Mouse (Mus musculus) hindbrain, embryonic 16.5 days (tissue): Measurements from ENCODE around the gene Tmem11. TPM values are rescaled to one million over a fixed set of nuclear protein-coding genes. Genes with fewer than 3 reads are reported as not detected.
"Not testable (repeated sequence)": the region's sequence is repeated elsewhere in the genome, so short reads cannot be mapped to it uniquely, and the experiment has no call there.

ENCODE experiments used
- ATAC-seq: fragments of 200-750 bp; cut with Nextera tagmentation; 2 replicates; pipeline ENCODE4 v1.8.0; 2017; ENCODE audit warnings: moderate TSS enrichment, moderate library complexity
- H3K27ac ChIP-seq: fragments of 300-500 bp; sonication (generic); 2 replicates; pipeline ENCODE4 v1.5.1; 2014; ENCODE audit warnings: low read depth, mild to moderate bottlenecking, control low read depth, low read length, moderate library complexity
- H3K27me3 ChIP-seq: fragments of 300-500 bp; sonication (generic); replicated peaks from 2 replicates; pipeline ENCODE4 v1.6.1; 2014; ENCODE audit warnings: low read length; ENCODE audit not compliant: control insufficient read depth, insufficient read depth
- H3K36me3 ChIP-seq: fragments of 300-500 bp; sonication (generic); 2 replicates; pipeline ENCODE4 v1.6.1; 2014; ENCODE audit warnings: mild to moderate bottlenecking, low read length, moderate library complexity, mixed read lengths; ENCODE audit not compliant: control insufficient read depth, insufficient read depth
- H3K4me1 ChIP-seq: fragments of 300-500 bp; sonication (generic); 2 replicates; pipeline ENCODE4 v1.6.1; 2014; ENCODE audit warnings: low read depth, low read length; ENCODE audit not compliant: control insufficient read depth, insufficient read depth
- H3K4me2 ChIP-seq: fragments of 300-500 bp; sonication (generic); 2 replicates; pipeline ENCODE4 v1.6.1; 2014; ENCODE audit warnings: mild to moderate bottlenecking, low read length, control low read depth, moderate library complexity
- H3K4me3 ChIP-seq: fragments of 300-500 bp; sonication (generic); 2 replicates; pipeline ENCODE4 v1.5.1; 2014; ENCODE audit warnings: mild to moderate bottlenecking, low read length, control low read depth, moderate library complexity
- H3K9ac ChIP-seq: fragments of 300-500 bp; sonication (generic); 2 replicates; pipeline ENCODE4 v1.6.1; 2014; ENCODE audit warnings: low read depth, mild to moderate bottlenecking, control low read depth, low read length, moderate library complexity
- H3K9me3 ChIP-seq: fragments of 300-500 bp; sonication (generic); 2 replicates; pipeline ENCODE4 v1.6.1; 2014; ENCODE audit warnings: mild to moderate bottlenecking, low read length, moderate library complexity; ENCODE audit not compliant: control insufficient read depth
- WGBS: fragments of 180-500 bp; shearing (Covaris S2); extraction: QIAGEN DNeasy Blood & Tissue Kit; methylation state at CpG from one replicate; pipeline ENCODE4 v1.1.7; 2014; 5-methylcytosine and 5-hydroxymethylcytosine counted together
- polyA plus RNA-seq: library from polyadenylated mRNA; unstranded; fragments of >200 nt; fragmentation: Nextera tagmentation; extraction: Ambion mirVana; gene quantifications from 2 replicates; pipeline ENCODE4 v1.2.1, GENCODE M21; 2015

The Tmem11 gene
- polyA plus RNA-seq, 1 experiment from 2014 or later, result 62.1 TPM

DNA sequence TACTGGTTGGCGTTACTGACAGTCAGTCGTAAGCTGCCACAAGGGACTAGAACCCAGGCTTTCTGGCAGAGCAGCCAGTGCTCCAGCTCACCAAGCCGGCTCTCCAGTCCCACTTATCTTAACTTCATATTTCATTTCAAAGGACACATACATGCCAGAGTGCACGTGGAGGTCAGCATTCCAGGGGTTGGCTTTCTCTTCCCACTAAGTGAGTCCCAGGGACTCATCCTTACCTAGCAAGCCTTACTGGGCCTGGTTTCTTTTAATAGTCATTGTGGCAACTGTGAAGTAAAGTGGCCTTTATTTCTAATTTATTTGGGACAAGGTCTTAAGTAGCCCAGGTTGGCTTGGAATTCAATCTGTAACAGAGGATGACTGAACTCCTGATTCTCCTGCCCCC lies 7.7 kb downstream of the Tmem11 start:
- Histone ChIP-seq H3K27me3 (no peaks in the 10 kb centered on the region), H3K9ac (no peak overlapping the region), H3K36me3 (no peaks in the 10 kb centered on the region), H3K4me3 (no peak overlapping the region), H3K9me3 (no peaks in the 10 kb centered on the region), H3K4me2 (no peak overlapping the region), H3K4me1 (peaks cover 3% of the 10 kb centered on the region; the same call in 1 of the 2 replicates), H3K27ac (no peak overlapping the region)
- no peak for ATAC-seq
- 87% methylated on average over 4 of the region's 4 CpGs for WGBS

DNA sequence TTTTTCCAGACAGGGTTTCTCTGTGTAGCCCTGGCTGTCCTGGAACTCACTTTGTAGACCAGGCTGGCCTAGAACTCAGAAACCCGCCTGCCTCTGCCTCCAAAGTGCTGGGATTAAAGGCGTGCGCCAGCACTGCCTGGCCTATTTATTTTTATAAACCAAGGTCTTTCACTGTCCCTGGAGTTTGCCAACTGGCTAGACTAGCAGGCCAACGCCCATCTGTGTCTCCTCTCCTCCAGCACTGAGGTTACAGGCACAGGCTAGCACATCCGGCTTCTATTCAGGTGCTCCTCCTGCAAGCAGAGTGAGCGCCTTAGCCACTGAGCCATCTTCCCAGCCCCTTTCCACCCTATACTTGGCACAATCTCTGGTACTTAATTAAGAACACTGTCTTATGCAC lies 9.6 kb downstream of the Tmem11 start:
- H3K27me3 ChIP-seq, H3K4me1 ChIP-seq, H3K4me2 ChIP-seq, H3K27ac ChIP-seq, ATAC-seq, H3K4me3 ChIP-seq, H3K9me3 ChIP-seq, H3K36me3 ChIP-seq, H3K9ac ChIP-seq: not testable (repeated sequence)
- 98% methylated on average over 6 of the region's 6 CpGs for WGBS

DNA sequence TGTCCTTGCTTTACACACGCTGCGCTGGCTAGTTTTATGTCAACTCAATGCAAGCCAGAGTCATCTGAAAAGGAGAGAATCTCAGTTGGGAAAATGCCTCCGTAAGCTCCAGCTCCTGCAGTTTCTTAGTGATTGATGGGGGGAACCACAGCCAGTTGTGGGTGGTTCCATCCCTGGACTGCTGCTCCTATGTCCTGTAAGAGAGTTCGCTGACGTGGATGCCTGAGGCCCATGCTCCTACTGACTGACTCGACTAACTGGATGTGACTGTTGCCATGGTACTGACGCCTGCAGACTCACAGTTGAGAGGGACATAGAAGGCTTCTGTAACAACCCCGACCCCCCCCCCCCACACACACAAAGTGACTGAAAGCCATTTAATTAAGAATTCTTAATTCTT lies 11.2 kb downstream of the Tmem11 start:
- no peaks in the 10 kb centered on the region for H3K9me3 ChIP-seq
- peaks cover 15% of the 10 kb centered on the region for H3K36me3 ChIP-seq
- H3K27me3 ChIP-seq, result no peaks in the 10 kb centered on the region
- H3K4me1 ChIP-seq, result no peaks in the 10 kb centered on the region; the same call in 1 of the 2 replicates
- H3K9ac ChIP-seq, result no peak overlapping the region
- no peak overlapping the region for H3K4me2 ChIP-seq
- H3K27ac ChIP-seq, result no peak overlapping the region
- 46% methylated on average over 8 of the region's 8 CpGs for whole genome bisulfite sequencing
- no peak overlapping the region for H3K4me3 ChIP-seq
- ATAC-seq, result peak; percentile 40; the same call in 1 of the 2 replicates

DNA sequence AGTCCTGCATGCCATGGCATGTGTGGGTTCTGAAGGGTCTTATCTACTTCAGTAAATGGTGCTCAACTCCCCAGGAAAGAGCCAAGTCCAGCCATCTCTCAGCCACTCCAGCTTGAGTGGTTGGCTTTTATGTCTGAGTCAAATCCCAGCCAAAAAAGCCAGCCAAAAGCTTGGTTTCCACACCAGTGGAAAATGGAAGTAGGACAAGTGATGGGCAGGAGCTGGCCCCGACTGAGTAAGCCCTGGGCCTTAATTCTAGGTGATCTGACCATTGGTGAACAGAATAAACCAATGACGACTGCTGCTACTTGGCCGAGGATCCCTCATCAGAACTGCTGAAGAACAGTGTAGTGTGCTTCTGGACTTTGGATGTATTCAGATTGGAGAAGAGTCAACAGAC lies 11.6 kb downstream of the Tmem11 start:
- H3K4me3 ChIP-seq, result no peak overlapping the region
- ATAC-seq, result no peak
- H3K27me3 ChIP-seq, result no peaks in the 10 kb centered on the region
- H3K4me2 ChIP-seq, result no peak overlapping the region
- no peak overlapping the region for H3K27ac ChIP-seq
- WGBS, result 83% methylated on average over 3 of the region's 3 CpGs
- H3K4me1 ChIP-seq, result no peaks in the 10 kb centered on the region; the same call in 1 of the 2 replicates
- no peaks in the 10 kb centered on the region for H3K9me3 ChIP-seq
- no peak overlapping the region for H3K9ac ChIP-seq
- H3K36me3 ChIP-seq, result peaks cover 15% of the 10 kb centered on the region

DNA sequence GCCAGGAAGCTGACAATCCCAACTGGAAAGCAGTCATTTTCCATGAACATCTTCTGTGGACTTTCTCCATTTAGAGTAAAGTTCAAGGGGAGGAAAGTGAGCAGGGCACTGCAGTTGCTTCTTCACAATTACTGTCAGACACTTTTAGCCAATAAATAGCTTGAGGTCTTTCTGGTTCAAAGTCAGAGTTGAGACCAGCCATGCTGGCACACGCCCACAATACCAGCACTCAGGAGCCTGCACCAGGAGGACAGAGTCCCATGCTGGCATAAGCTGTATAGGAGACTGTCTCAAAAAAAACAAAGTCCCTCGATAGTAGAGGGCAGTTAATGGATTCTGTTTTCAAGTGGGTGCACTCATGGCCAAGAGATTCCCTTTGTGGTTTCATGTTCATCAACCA lies 13.1 kb downstream of the Tmem11 start:
- H3K27me3 ChIP-seq, result no peaks in the 10 kb centered on the region
- no peak overlapping the region for H3K9ac ChIP-seq
- WGBS, result 62% methylated on average over 2 of the region's 2 CpGs
- H3K4me2 ChIP-seq, result no peak overlapping the region
- no peaks in the 10 kb centered on the region for H3K9me3 ChIP-seq
- H3K4me1 ChIP-seq, result no peaks in the 10 kb centered on the region; the same call in 1 of the 2 replicates
- ATAC-seq, result no peak
- no peak overlapping the region for H3K27ac ChIP-seq
- H3K36me3 ChIP-seq, result peaks cover 20% of the 10 kb centered on the region
- no peak overlapping the region for H3K4me3 ChIP-seq

DNA sequence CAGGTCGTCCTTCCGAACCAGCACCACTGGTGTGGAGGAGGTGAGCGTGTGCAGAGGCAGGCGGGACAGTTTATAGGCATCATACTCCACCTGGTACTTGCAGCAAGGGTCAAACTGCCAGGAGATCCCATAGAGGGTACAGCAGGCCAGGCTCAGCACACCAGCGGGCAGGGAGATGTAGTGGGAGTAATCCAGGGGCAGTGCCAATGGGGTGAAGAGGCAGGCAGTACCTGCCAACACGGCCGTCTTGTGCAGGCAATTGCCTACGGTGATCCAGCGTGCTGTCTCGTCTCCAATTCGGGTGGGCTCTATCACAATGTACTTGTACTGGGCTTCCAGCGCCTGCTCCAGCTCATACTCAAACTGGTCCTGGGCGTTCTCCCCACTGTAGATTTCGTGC lies 14.2 kb downstream of the Tmem11 start:
- WGBS, result 88% methylated on average over 14 of the region's 14 CpGs
- ATAC-seq, result no peak
- H3K36me3 ChIP-seq, result peaks cover 20% of the 10 kb centered on the region

DNA sequence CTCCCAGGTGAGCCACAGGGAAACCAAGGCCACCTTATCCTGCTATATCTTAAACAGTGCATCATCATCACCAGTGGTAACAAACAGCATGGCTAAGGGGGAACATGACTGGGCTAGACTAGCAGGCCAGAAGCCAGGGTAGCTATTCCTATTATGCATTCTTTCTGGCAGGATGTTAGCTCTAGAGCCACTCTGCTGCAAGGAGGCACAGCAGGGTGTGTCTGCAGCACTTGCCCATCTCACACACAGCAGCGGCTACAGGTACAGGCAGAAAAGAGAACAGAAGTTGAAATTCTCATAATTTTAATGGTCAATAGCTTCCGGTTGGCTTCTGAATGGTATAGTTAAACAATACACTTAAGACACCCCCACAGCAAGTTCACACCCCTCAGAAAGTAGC lies 14.9 kb downstream of the Tmem11 start:
- H3K36me3 ChIP-seq, result peaks cover 20% of the 10 kb centered on the region
- no peaks in the 10 kb centered on the region for H3K27me3 ChIP-seq
- H3K27ac ChIP-seq, result no peak overlapping the region
- no peaks in the 10 kb centered on the region for H3K9me3 ChIP-seq
- no peaks in the 10 kb centered on the region; the same call in 1 of the 2 replicates for H3K4me1 ChIP-seq
- no peak overlapping the region for H3K4me2 ChIP-seq
- no peak overlapping the region for H3K9ac ChIP-seq
- 89% methylated on average over 2 of the region's 2 CpGs for WGBS
- H3K4me3 ChIP-seq, result no peak overlapping the region
- ATAC-seq, result no peak

More for the DNA sequence above, 14.2 kb downstream of the Tmem11 start:
- H3K27me3 ChIP-seq, result no peaks in the 10 kb centered on the region
- no peaks in the 10 kb centered on the region; the same call in 1 of the 2 replicates for H3K4me1 ChIP-seq
- H3K4me3 ChIP-seq, result no peak overlapping the region
- H3K9me3 ChIP-seq, result no peaks in the 10 kb centered on the region
- H3K27ac ChIP-seq, result no peak overlapping the region
- no peak overlapping the region for H3K9ac ChIP-seq
- H3K4me2 ChIP-seq, result no peak overlapping the region

DNA sequence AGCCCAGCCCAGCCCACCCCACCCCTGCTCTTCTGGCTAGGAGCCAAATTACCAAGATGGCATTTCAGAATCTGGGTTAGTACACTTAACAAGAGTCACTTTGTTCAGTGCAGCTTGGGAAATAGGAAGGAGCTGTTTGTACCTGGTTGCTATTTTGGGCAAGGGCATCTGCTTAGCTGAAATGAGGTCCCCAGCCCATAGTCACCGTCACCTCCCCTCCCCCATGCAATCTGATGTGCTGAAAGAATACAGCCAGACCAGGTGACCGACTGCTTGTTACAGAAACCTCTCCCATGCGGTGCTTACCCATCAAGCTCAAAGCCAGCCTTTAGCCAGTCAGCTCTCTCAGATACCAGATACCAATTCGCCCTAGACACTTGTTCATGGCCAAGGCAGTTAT lies 15.9 kb downstream of the Tmem11 start:
- Histone ChIP-seq H3K4me2 (no peak overlapping the region), H3K27me3 (no peaks in the 10 kb centered on the region), H3K4me1 (no peaks in the 10 kb centered on the region; the same call in 1 of the 2 replicates), H3K27ac (no peak overlapping the region), H3K9me3 (no peaks in the 10 kb centered on the region), H3K4me3 (no peak overlapping the region), H3K36me3 (peaks cover 24% of the 10 kb centered on the region), H3K9ac (no peak overlapping the region)
- WGBS, result 79% methylated on average over 4 of the region's 4 CpGs
- ATAC-seq, result no peak

DNA sequence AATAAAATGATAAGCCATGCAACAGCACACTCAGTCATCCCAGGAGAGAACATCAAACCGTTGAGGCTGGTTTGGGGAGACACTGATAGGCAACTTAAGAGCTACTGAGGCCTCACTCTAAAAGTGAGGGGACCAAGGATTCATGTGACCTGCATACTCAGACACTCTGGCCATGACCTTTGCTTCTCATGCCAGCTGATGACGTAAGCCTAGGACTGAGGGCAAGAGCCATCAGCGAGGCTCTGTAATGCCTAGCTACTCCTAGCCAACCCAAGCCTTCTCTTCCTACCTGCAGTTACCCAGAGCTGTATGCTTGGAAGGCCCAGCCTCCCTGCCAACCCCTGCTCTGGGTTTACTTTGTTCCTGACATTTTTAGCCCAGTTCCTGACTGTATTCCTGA lies 17.1 kb downstream of the Tmem11 start:
- no peak overlapping the region for H3K27ac ChIP-seq
- no peak overlapping the region for H3K4me3 ChIP-seq
- H3K4me2 ChIP-seq, result no peak overlapping the region
- no peak overlapping the region for H3K9ac ChIP-seq
- H3K27me3 ChIP-seq, result no peaks in the 10 kb centered on the region
- H3K9me3 ChIP-seq, result no peaks in the 10 kb centered on the region
- no peak for ATAC-seq
- no peaks in the 10 kb centered on the region for H3K4me1 ChIP-seq
- H3K36me3 ChIP-seq, result peaks cover 24% of the 10 kb centered on the region
- 93% methylated on average over 3 of the region's 3 CpGs for WGBS

DNA sequence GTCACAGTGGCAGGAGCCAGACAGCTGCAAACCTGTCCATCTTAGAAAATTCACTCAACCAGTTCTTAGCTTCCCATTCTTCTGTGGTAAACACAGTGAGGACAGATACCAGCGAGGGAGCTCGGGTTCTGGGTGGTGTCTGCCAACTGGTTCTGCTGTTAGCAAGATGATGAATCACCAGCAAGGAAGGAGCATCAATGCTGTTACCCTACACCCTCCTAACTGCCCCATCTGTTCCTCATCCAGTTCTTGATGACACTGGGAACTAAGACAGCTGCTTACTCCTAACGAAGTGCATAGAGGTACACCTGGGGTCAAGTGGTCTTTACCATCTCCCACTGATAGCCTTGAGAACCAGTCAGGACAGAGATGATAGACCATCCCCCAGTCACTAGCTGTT lies 22.5 kb downstream of the Tmem11 start:
- Histone ChIP-seq H3K4me3 (no peak overlapping the region), H3K27me3 (no peaks in the 10 kb centered on the region), H3K4me1 (no peaks in the 10 kb centered on the region), H3K9ac (no peak overlapping the region), H3K36me3 (peaks cover 13% of the 10 kb centered on the region), H3K9me3 (no peaks in the 10 kb centered on the region), H3K4me2 (no peak overlapping the region), H3K27ac (no peak overlapping the region)
- 79% methylated on average over 3 of the region's 3 CpGs for WGBS
- no peak for ATAC-seq
